Mouse (Mus musculus) embryonic facial prominence, embryonic 14.5 days (tissue): ENCODE measurements around the gene Gdpd3. TPM values are rescaled to one million over a fixed set of nuclear protein-coding genes. Genes with fewer than 3 reads are reported as not detected.

Source experiments
- ATAC-seq: fragments of 200-750 bp; cut with Nextera tagmentation; 2 replicates; pipeline ENCODE4 v1.8.0; 2017; ENCODE audit warnings: low read depth, moderate number of reproducible peaks, moderate TSS enrichment
- DNase-seq: peaks from one replicate; pipeline ENCODE4 v3.0.0-alpha.2; 2015; ENCODE audit warnings: low spot score
- H3K27ac ChIP-seq: fragments of 300-500 bp; sonication (generic); replicated peaks from 2 replicates; pipeline ENCODE4 v1.5.1; 2014; ENCODE audit warnings: low read depth, mild to moderate bottlenecking, low read length, moderate library complexity
- H3K27me3 ChIP-seq: fragments of 300-500 bp; sonication (generic); replicated peaks from 2 replicates; pipeline ENCODE4 v1.6.1; 2014; ENCODE audit warnings: low read length; ENCODE audit not compliant: control insufficient read depth, insufficient read depth
- H3K36me3 ChIP-seq: fragments of 300-500 bp; sonication (generic); 2 replicates; pipeline ENCODE4 v1.6.1; 2014; ENCODE audit warnings: low read length, mixed read lengths; ENCODE audit not compliant: control insufficient read depth, insufficient read depth
- H3K4me1 ChIP-seq: fragments of 300-500 bp; sonication (generic); 2 replicates; pipeline ENCODE4 v1.6.1; 2014; ENCODE audit warnings: antibody characterized with exemption, low read length; ENCODE audit not compliant: control insufficient read depth, insufficient read depth
- H3K4me2 ChIP-seq: fragments of 300-500 bp; sonication (generic); 2 replicates; pipeline ENCODE4 v1.6.1; 2014; ENCODE audit warnings: low read depth, mild to moderate bottlenecking, low read length, moderate library complexity, mixed read lengths
- H3K4me3 ChIP-seq: fragments of 300-500 bp; sonication (generic); 2 replicates; pipeline ENCODE4 v1.5.1; 2014; ENCODE audit warnings: low read depth, mild to moderate bottlenecking, low read length
- H3K9ac ChIP-seq: fragments of 300-500 bp; sonication (generic); 2 replicates; pipeline ENCODE4 v1.6.1; 2014; ENCODE audit warnings: low read depth, mild to moderate bottlenecking, low read length, moderate library complexity, mixed read lengths
- H3K9me3 ChIP-seq: fragments of 300-500 bp; sonication (generic); 2 replicates; pipeline ENCODE4 v1.6.1; 2016; ENCODE audit warnings: low read length; ENCODE audit not compliant: control insufficient read depth
- WGBS: fragments of 180-500 bp; shearing (Covaris S2); extraction: QIAGEN DNeasy Blood & Tissue Kit; methylation state at CpG from one replicate; pipeline ENCODE4 v1.1.7; 2014; 5-methylcytosine and 5-hydroxymethylcytosine counted together
- polyA plus RNA-seq: library from polyadenylated mRNA; unstranded; fragments of >200 nt; fragmentation: Nextera tagmentation; extraction: Ambion mirVana; gene quantifications from 2 replicates; pipeline ENCODE4 v1.2.1, GENCODE M21; 2014

Gdpd3 gene
- polyA plus RNA-seq, 1 experiment from 2014 or later = 5.1 TPM

- Histone ChIP-seq H3K9ac (no peak overlapping the region), H3K27me3 (no peaks in the 10 kb centered on the region), H3K4me3 (no peak overlapping the region), H3K4me1 (peaks cover 6% of the 10 kb centered on the region), H3K27ac (no peak overlapping the region), H3K9me3 (no peaks in the 10 kb centered on the region), H3K36me3 (peaks cover 77% of the 10 kb centered on the region), H3K4me2 (no peak overlapping the region)
- WGBS = 83% methylated on average over 9 of the region's 9 CpGs
- no peak for ATAC-seq
- DNase-seq = no peak
These were observed 594 bp upstream of the Gdpd3 start for GRCm38 (mm10) chr7:126765540-126765939.

GRCm38 (mm10) chr7:126767001-126767400, 867 bp downstream of the Gdpd3 start:
- Histone ChIP-seq H3K4me1 (no peaks in the 10 kb centered on the region), H3K27me3 (no peaks in the 10 kb centered on the region), H3K36me3 (peaks cover 86% of the 10 kb centered on the region), H3K27ac (no peak overlapping the region), H3K4me2 (no peak overlapping the region), H3K9me3 (no peaks in the 10 kb centered on the region), H3K9ac (no peak overlapping the region), H3K4me3 (no peak overlapping the region)
- ATAC-seq (no peak), DNase-seq (no peak)
- 81% methylated on average over 8 of the region's 8 CpGs for WGBS

- no peak overlapping the region for H3K27ac ChIP-seq
- H3K4me1 ChIP-seq = peaks cover 1% of the 10 kb centered on the region; the same call in 1 of the 2 replicates
- no peak overlapping the region for H3K4me2 ChIP-seq
- DNase-seq (no peak), ATAC-seq (no peak)
- peaks cover 73% of the 10 kb centered on the region for H3K36me3 ChIP-seq
- 77% methylated on average over 12 of the region's 12 CpGs for WGBS
- no peak overlapping the region for H3K4me3 ChIP-seq
- no peaks in the 10 kb centered on the region for H3K9me3 ChIP-seq
- H3K27me3 ChIP-seq = no peaks in the 10 kb centered on the region
- no peak overlapping the region for H3K9ac ChIP-seq
These were observed 4.7 kb downstream of the Gdpd3 start for GRCm38 (mm10) chr7:126770784-126771183.

GRCm38 (mm10) chr7:126773351-126773750, 7.2 kb downstream of the Gdpd3 start:
- DNase-seq = no peak
- Histone ChIP-seq H3K27me3 (no peaks in the 10 kb centered on the region), H3K4me2 (no peak overlapping the region), H3K9me3 (no peaks in the 10 kb centered on the region), H3K27ac (no peak overlapping the region), H3K4me3 (no peak overlapping the region), H3K36me3 (peaks cover 52% of the 10 kb centered on the region), H3K4me1 (peaks cover 18% of the 10 kb centered on the region; the same call in 1 of the 2 replicates), H3K9ac (no peak overlapping the region)
- no peak for ATAC-seq
- WGBS = 79% methylated on average over 2 of the region's 2 CpGs

GRCm38 (mm10) chr7:126774463-126774862, 8.3 kb downstream of the Gdpd3 start:
- ATAC-seq = no peak

GRCm38 (mm10) chr7:126775185-126775977, 9.2 kb downstream of the Gdpd3 start:
- no peak overlapping the region for H3K4me3 ChIP-seq

More at GRCm38 (mm10) chr7:126774463-126774862, 8.3 kb downstream of the Gdpd3 start:
- no peak for DNase-seq
- H3K27ac ChIP-seq = no peak overlapping the region
- 79% methylated on average over 2 of the region's 2 CpGs for WGBS
- H3K4me2 ChIP-seq = no peak overlapping the region
- no peak overlapping the region for H3K9ac ChIP-seq
- H3K27me3 ChIP-seq = no peaks in the 10 kb centered on the region
- no peaks in the 10 kb centered on the region for H3K9me3 ChIP-seq
- H3K36me3 ChIP-seq = peaks cover 47% of the 10 kb centered on the region
- H3K4me1 ChIP-seq = peaks cover 18% of the 10 kb centered on the region; the same call in 1 of the 2 replicates
- no peak overlapping the region for H3K4me3 ChIP-seq

GRCm38 (mm10) chr7:126775978-126776234, 9.8 kb downstream of the Gdpd3 start:
- ATAC-seq (no peak), DNase-seq (no peak)
- Histone ChIP-seq H3K4me2 (peak overlapping the region; percentile 95), H3K4me1 (peaks cover 30% of the 10 kb centered on the region), H3K36me3 (peaks cover 33% of the 10 kb centered on the region; the same call in 1 of the 2 replicates), H3K9ac (peak overlapping the region; percentile 90), H3K9me3 (no peaks in the 10 kb centered on the region), H3K27ac (peak overlapping the region; percentile 88), H3K4me3 (peak overlapping the region; percentile 85), H3K27me3 (no peaks in the 10 kb centered on the region)
- 51% methylated on average over 3 of the region's 3 CpGs for WGBS

More at GRCm38 (mm10) chr7:126775185-126775977, 9.2 kb downstream of the Gdpd3 start:
- peaks cover 27% of the 10 kb centered on the region for H3K4me1 ChIP-seq
- peaks cover 37% of the 10 kb centered on the region for H3K36me3 ChIP-seq
- peak overlapping the region; percentile 90 for H3K9ac ChIP-seq
- H3K9me3 ChIP-seq = no peaks in the 10 kb centered on the region
- ATAC-seq (no peak), DNase-seq (no peak)
- peak overlapping the region; percentile 95; the same call in 1 of the 2 replicates for H3K4me2 ChIP-seq
- WGBS = 81% methylated on average over 10 of the region's 10 CpGs
- H3K27me3 ChIP-seq = no peaks in the 10 kb centered on the region
- H3K27ac ChIP-seq = peak overlapping the region; percentile 88; the same call in 1 of the 2 replicates

- peak within 1 kb of the TSS; percentile 90 for H3K9ac ChIP-seq
- peak within 1 kb of the TSS; percentile 95 for H3K4me2 ChIP-seq
- under 1% methylated on average over 25 of the region's 37 CpGs for WGBS
- no peaks in the 10 kb centered on the region for H3K9me3 ChIP-seq
- peaks cover 33% of the 10 kb centered on the region for H3K4me1 ChIP-seq
- H3K27ac ChIP-seq = peak within 1 kb of the TSS; percentile 88
- H3K36me3 ChIP-seq = peaks cover 26% of the 10 kb centered on the region; the same call in 1 of the 2 replicates
- peak; percentile 93 for ATAC-seq
- H3K27me3 ChIP-seq = no peaks in the 10 kb centered on the region
- H3K4me3 ChIP-seq = peak within 1 kb of the TSS; percentile 85
- DNase-seq = peak; percentile 97
These were observed 10.5 kb downstream of the Gdpd3 start, which contains the start of gene Ypel3 for GRCm38 (mm10) chr7:126776598-126777057. Gene Ypel3 (plus strand): TSS chr7:126776955.
